Mouse (Mus musculus) megakaryocyte progenitor cell, adult 5-6 weeks (primary cell): ENCODE measurements around the gene Acat1. TPM values are rescaled to one million over a fixed set of nuclear protein-coding genes. Genes with fewer than 3 reads are reported as not detected.

Source experiments
- ATAC-seq: replicated peaks from 2 replicates; pipeline ENCODE4 v1.8.0; 2016; ENCODE audit warnings: mild to moderate bottlenecking, moderate TSS enrichment, inconsistent platforms; ENCODE audit not compliant: poor library complexity
- total RNA-seq, 2 experiments: library from RNA; stranded (forward) in 1 of 2; stranded (reverse) in 1 of 2; fragments of 157-497, 149-512 nt in 1 of 2; fragments of 200-1000 nt in 1 of 2; gene quantifications; 2 replicates each; pipeline versions ENCODE4 v1.2.3 to v1.2.4; 2015 to 2017

The Acat1 gene
- 83.7 and 109 TPM in 2 replicates for total RNA-seq (2015)
- 64.5 and 64.7 TPM in 2 replicates for total RNA-seq (2017)

GRCm38 (mm10) chr9:53609968-53610781 lies at the start of gene Acat1:
TSS of gene Acat1 (minus strand) at chr9:53610382.
- ATAC-seq, result peak; percentile 99

GRCm38 (mm10) chr9:53634796-53635195 lies 24.6 kb upstream of the Acat1 start:
- no peak for ATAC-seq

- ATAC-seq, result no peak
Observed at GRCm38 (mm10) chr9:53615246-53615645, 5.1 kb upstream of the Acat1 start.

- no peak for ATAC-seq
Observed at GRCm38 (mm10) chr9:53614286-53614685, 4.1 kb upstream of the Acat1 start.

DNA sequence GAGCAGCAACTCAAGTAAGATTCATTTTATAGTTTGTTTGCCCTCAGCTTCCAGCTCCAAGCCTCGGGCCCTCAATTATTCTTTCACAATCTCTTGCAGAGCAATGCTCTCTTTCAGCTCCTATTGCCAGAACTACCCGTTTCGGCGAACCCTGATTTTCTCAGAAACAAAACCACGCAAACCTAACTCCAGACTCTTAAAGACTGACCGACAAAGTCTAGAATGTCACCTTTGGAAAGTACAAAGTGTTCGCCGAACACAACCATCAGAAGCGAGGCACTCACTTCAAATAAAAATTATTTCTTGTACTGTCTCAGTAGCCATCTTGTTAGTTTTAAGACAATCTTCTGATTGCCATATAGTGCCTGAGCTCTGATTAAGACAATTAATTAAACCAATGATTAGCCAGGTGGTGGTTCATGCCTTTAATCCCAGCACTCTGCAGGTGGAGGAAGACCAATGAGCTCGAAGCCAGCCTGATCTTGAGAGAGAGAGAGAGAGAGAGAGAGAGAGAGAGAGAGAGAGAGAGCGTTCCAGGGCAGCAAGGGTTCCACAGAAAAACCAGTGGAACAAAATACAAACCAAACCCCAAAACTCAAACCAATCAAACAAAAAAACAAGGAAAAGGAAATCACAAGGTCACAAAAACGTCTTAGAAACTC lies 745 bp downstream of the Acat1 start:
- no peak for ATAC-seq

- ATAC-seq, result no peak
Observed at GRCm38 (mm10) chr9:53607816-53608215, 2.4 kb downstream of the Acat1 start.

GRCm38 (mm10) chr9:53607192-53607591 lies 3.0 kb downstream of the Acat1 start:
- no peak for ATAC-seq

DNA sequence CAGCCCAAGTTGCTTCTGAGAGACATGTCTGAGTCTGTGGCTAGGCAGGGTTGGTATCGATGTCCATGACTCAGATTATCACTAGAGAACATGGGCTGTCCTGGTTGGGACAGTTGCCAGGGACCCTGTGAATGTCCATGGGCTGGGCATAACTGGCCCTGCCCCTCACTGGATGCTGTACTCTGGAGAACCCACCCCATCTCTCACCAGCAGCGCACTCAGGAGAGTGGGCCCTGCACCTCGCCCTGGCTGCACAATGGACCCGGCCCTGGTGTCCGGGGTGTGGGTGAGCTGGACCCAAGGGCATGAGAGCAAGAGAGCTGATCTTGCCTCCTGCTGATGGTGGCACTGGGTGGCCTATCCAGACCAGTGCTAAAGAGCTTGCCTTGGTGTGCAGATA lies 5.2 kb downstream of the Acat1 start:
- ATAC-seq, result no peak

DNA sequence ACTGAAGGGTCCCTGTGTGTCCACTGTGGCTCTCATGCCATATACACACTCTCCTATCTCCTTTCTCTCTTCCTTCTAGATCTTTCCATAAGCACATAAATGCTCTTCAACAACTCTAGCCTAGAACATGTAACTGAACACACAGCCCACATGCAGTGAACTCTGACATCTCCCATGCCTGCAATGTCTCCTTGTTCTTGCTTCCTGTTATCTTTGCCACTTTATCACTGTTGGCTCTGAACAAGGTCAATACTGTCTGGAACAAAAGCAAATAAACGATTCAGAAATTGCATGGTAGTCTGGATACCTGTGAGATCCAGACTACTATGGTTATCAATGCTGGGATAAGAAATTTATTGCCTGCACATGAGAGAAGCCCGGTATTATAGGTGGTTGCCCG lies 6.3 kb downstream of the Acat1 start:
- ATAC-seq, result no peak

DNA sequence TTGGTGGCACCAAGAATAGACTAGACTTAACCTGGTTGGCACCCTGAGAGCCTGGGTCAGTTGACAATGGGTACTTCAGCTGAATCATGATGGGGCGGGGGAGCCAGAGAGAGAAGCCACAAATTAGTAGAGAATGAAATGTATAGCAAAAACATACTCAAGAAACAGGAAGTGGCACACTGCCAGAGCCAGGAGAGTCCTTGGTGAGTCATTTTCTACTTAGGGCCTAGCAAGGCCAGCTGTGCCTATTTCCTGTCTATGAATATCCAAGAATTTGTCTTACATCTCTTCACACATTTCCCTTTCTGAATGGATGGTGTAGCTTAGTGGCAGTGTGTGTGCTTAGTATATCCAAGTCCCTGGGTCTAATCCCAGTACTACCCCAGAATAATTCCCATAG lies 6.8 kb downstream of the Acat1 start:
- peak; percentile 72 for ATAC-seq

DNA sequence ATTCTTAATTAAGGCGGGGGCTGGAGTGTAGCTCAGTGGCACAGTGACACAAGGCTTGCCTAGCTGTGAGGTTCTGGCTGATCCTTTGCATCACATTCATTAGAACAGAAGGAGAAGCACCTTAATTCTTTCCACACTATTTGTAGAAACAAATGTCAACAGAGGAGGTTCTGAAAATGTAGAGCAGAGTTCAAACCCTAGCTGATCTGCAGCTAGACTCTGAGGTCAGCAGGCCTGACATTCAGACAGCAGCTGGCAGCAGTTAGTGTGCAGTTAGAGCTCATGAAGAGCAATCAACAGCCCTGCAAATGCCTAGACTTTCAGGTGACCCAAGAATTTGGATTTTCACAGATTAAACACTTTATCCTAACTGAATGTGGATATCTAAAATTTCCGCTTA lies 8.6 kb downstream of the Acat1 start:
- no peak for ATAC-seq

- ATAC-seq, result no peak
Observed at GRCm38 (mm10) chr9:53598631-53599030, 11.6 kb downstream of the Acat1 start.

- ATAC-seq, result no peak
Observed at GRCm38 (mm10) chr9:53596971-53597600, 13.1 kb downstream of the Acat1 start.

DNA sequence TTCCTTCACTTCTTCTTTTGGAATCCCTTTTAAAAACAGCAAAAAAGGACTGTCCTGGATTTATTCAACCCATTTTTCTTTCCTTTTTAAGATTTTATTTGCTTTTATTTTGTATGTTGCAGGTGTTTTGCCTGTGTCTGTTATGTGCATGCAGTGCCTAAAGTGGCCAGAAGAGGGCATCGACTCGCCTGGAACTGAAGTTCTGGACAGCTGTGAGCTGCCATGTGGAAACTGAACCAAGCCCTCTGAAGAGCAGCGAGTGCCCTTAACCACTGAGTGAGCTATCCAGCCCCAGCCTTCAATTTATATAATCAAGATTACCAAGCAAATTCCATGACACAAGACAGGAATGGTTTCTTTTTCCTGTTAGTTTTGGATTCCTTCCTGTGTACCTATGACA lies 15.4 kb downstream of the Acat1 start:
- peak; percentile 99 for ATAC-seq

- no peak for ATAC-seq
Observed at GRCm38 (mm10) chr9:53581870-53582269, 28.3 kb downstream of the Acat1 start.

GRCm38 (mm10) chr9:53575721-53576120 lies 34.5 kb downstream of the Acat1 start:
- no peak for ATAC-seq

GRCm38 (mm10) chr9:53572516-53573307 lies 37.5 kb downstream of the Acat1 start:
- ATAC-seq, result no peak

DNA sequence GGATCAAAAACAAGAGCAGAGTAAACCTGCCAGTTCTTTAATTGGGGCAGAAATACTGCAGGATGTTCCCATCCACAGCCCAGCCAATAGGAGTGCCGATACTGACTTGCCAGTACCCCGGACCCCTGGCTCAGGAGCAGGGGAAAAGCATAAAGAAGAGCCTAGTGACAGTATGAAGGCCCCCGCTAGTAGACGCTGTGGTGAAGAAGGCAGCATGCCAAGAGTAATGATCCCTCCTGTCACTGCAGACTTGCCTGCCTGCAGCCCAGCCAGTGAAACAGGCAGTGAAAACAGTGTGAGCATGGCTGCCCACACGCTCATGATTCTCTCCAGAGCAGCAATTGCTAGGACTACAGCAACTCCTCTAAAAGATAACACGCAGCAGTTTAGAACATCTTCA lies 39.5 kb downstream of the Acat1 start:
- no peak; the same call in 1 of the 2 replicates for ATAC-seq

DNA sequence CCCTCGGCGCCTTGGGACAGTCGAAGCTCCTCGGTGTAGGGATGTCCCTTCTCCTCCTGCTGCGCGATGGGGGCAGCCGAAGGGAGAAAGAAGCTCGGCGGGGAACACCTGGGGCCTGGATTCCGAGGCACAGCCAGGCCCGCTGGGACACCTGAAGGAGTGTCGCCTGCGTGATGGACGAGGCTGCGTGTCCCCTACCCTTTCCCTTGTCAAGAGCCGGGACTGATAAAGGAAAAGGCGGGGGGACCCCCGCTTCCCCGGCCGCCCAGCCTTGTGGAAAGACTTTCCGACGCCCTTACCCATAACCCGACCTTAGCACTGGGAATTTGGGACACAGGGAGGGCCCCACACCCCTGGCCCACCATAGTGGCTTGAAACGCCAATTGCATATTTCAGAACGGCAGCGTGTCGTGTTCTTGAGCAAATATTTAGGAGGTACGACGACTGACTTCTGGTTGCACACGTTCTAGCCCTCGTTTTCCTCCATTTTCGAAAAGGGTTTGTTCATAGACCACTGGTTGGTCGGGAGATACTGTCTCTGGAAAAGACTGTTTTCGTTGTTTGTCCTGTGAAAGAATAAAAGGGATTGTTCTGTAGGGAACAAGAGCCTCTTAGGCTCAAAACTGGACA lies 72.7 kb downstream of the Acat1 start:
- 0 out of 2 replicates have a peak, but pooled peaks have one; percentile 1 for ATAC-seq

GRCm38 (mm10) chr9:53536558-53537320 lies 73.4 kb downstream of the Acat1 start, which contains the start of the genes Atm and Npat:
TSS of gene Atm (minus strand) at chr9:53536740.
TSS of gene Npat (plus strand) at chr9:53537047.
- peak; percentile 93 for ATAC-seq
